9 mouse cellular contexts compared by ENCODE assay signal in genomic region chr1:160351146-160351879, GRCm38 (mm10).
A peak's percentile ranks its signal among the peaks of the same experiment; 100 is the strongest.
DNase-seq lines count a peak whose midpoint lies in the region; ATAC-seq and TF ChIP-seq lines count a peak whose summit lies in the region.
"Had no signal": no experiment of that assay in that cellular context is flagged by ENCODE, and none has a peak within 500 bp of the region (broad histone marks: within the 10 kb centered on the region; RNA-seq: fewer than 3 reads in every experiment).

No protein-coding gene starts in this region.

- H3K36me3 ChIP-seq in heart, embryonic 14.5 days (ENCODE audit: control insufficient read depth, insufficient read depth, low read length), result no peaks in the 10 kb centered on the region
- H3K36me3 ChIP-seq in forebrain, embryonic 12.5 days (replicated peaks), result no peaks in the 10 kb centered on the region
- H3K36me3 ChIP-seq in neural tube, embryonic 15.5 days, result no peaks in the 10 kb centered on the region

- no peak for TF ChIP-seq POLR2A in brain, embryonic 14.5 days (IDR thresholded peaks at IDR 0.05; ENCODE audit: borderline replicate concordance, extremely low read depth, insufficient read depth, insufficient read length, poor library complexity, severe bottlenecking)

- no peak for DNase-seq in heart, adult 8-10 months (ENCODE audit: low spot score)
- peak; percentile 58 for DNase-seq in brain, embryonic 14.5 days (ENCODE audit: low read depth)
- DNase-seq in left cerebral cortex, postnatal 4 days, result peak; percentile 5
- DNase-seq in c-Kit-positive CD71-positive TER-119-positive erythroid progenitor cells, embryonic 14.5 days (ENCODE audit: low spot score), result no peak

- no peaks in the 10 kb centered on the region for H3K27me3 ChIP-seq in heart, embryonic 14.5 days (ENCODE audit: control insufficient read depth, insufficient read depth, low read length)
- no peaks in the 10 kb centered on the region for H3K27me3 ChIP-seq in forebrain, embryonic 12.5 days
- H3K27me3 ChIP-seq in neural tube, embryonic 15.5 days (replicated peaks), result no peaks in the 10 kb centered on the region

- H3K4me1 ChIP-seq in heart, embryonic 14.5 days (ENCODE audit: control insufficient read depth in 2 of 2, insufficient read depth in 2 of 2, low read length in 2 of 2), result peaks cover 5 to 12% of the 10 kb centered on the region in 2 experiments
- H3K4me1 ChIP-seq in forebrain, embryonic 12.5 days, result peaks cover 14% of the 10 kb centered on the region
- peaks cover 15% of the 10 kb centered on the region for H3K4me1 ChIP-seq in neural tube, embryonic 15.5 days

- peak overlapping the region; percentile 43 to 56 for H3K4me3 ChIP-seq in heart, embryonic 14.5 days (ENCODE audit: control insufficient read depth in 1 of 2, insufficient read depth in 1 of 2, low read depth in 1 of 2, low read length in 2 of 2)
- peak overlapping the region; percentile 39 for H3K4me3 ChIP-seq in forebrain, embryonic 12.5 days (replicated peaks)
- peak overlapping the region; percentile 51 for H3K4me3 ChIP-seq in neural tube, embryonic 15.5 days (replicated peaks)
- H3K4me3 ChIP-seq: erythroblast, embryonic 14.5 days had no signal

- peak overlapping the region; percentile 75 for H3K4me2 ChIP-seq in heart, embryonic 14.5 days (ENCODE audit: low read length)
- peak overlapping the region; percentile 60 for H3K4me2 ChIP-seq in forebrain, embryonic 12.5 days
- H3K4me2 ChIP-seq in neural tube, embryonic 15.5 days, result peak overlapping the region; percentile 70

- peak; percentile 35; the same call in 1 of the 2 replicates for ATAC-seq in heart, embryonic 14.5 days (ENCODE audit: insufficient number of reproducible peaks, insufficient read depth, low FRiP score, low read depth)
- peak; percentile 50 for ATAC-seq in forebrain, embryonic 12.5 days (ENCODE audit: low FRiP score)
- ATAC-seq in neural tube, embryonic 15.5 days (ENCODE audit: low FRiP score), result peak; percentile 68
- ATAC-seq in megakaryocyte progenitor cell, adult 5-6 weeks (replicated peaks; ENCODE audit: poor library complexity), result no peak

- TF ChIP-seq CTCF in brain, embryonic 14.5 days (IDR thresholded peaks at IDR 0.05; ENCODE audit: borderline replicate concordance, extremely low read depth, insufficient read depth, insufficient read length), result no peak

- H3K9me3 ChIP-seq in heart, embryonic 14.5 days (ENCODE audit: control insufficient read depth, low read length), result no peaks in the 10 kb centered on the region
- H3K9me3 ChIP-seq in forebrain, embryonic 12.5 days, result no peaks in the 10 kb centered on the region
- H3K9me3 ChIP-seq in neural tube, embryonic 15.5 days (replicated peaks), result no peaks in the 10 kb centered on the region

- peak overlapping the region; percentile 70 to 84; a peak in 3 of 4 replicates for H3K27ac ChIP-seq in heart, embryonic 14.5 days (replicated peaks in 1 of 2; ENCODE audit: control insufficient read depth in 1 of 2, insufficient read depth in 1 of 2, low read depth in 2 of 2, low read length in 2 of 2)
- H3K27ac ChIP-seq in forebrain, embryonic 12.5 days, result peak overlapping the region; percentile 84
- H3K27ac ChIP-seq in neural tube, embryonic 15.5 days (replicated peaks), result peak overlapping the region; percentile 96

- peak overlapping the region; percentile 65 for H3K9ac ChIP-seq in heart, embryonic 14.5 days (ENCODE audit: low read length)
- H3K9ac ChIP-seq in forebrain, embryonic 12.5 days, result peak overlapping the region; percentile 61
- H3K9ac ChIP-seq in neural tube, embryonic 15.5 days (replicated peaks), result peak overlapping the region; percentile 69

- WGBS in heart, embryonic 14.5 days, result 22% methylated on average over 13 of the region's 13 CpGs
- WGBS in forebrain, embryonic 12.5 days, result 21% methylated on average over 13 of the region's 13 CpGs
- WGBS in neural tube, embryonic 15.5 days, result 6% methylated on average over 13 of the region's 13 CpGs

- intact Hi-C loops in left cerebral cortex, postnatal 4 days (cut with DNase I), result no loop called here

Comparison
In these comparisons a context has a peak if more than half of its experiments do, and no peak if none do; other contexts are left out.
1. DNase-seq: peak in brain, embryonic 14.5 days (single experiment) and left cerebral cortex, postnatal 4 days (single experiment); none in heart, adult 8-10 months (single experiment) and c-Kit-positive CD71-positive TER-119-positive erythroid progenitor cells, embryonic 14.5 days (single experiment).
2. Peak in every context shown above with its lines, with median percentiles within 50 percentile points of each other: H3K27ac ChIP-seq, H3K4me2 ChIP-seq, H3K4me3 ChIP-seq and H3K9ac ChIP-seq.